Mouse (Mus musculus) hematopoietic stem cell, adult 5-6 weeks (primary cell): Measurements from ENCODE around the gene H2al1f. TPM values are rescaled to one million over a fixed set of nuclear protein-coding genes. Genes with fewer than 3 reads are reported as not detected.
"Not testable (repeated sequence)": the region's sequence is repeated elsewhere in the genome, so short reads cannot be mapped to it uniquely, and the experiment has no call there.

Experiments used
- ATAC-seq, 2 experiments: fragments of 125-278 bp in 1 of 2; replicated peaks in 1 of 2; 2 replicates each; pipeline ENCODE4 v1.8.0; 2016 to 2017; ENCODE audit warnings: inconsistent platforms in 2 of 2, mild to moderate bottlenecking in 2 of 2, moderate number of reproducible peaks in 2 of 2, low read depth in 1 of 2, moderate TSS enrichment in 1 of 2; ENCODE audit not compliant: low FRiP score in 2 of 2, poor library complexity in 2 of 2, severe bottlenecking in 2 of 2, insufficient read depth in 1 of 2, low TSS enrichment in 1 of 2
- total RNA-seq: library from RNA; stranded (forward); fragments of 172-1452, 232-1000 nt; gene quantifications from 2 replicates; pipeline ENCODE4 v1.2.3, GENCODE M21; 2017

H2al1f gene
- total RNA-seq, result not detected in 2 replicates

DNA sequence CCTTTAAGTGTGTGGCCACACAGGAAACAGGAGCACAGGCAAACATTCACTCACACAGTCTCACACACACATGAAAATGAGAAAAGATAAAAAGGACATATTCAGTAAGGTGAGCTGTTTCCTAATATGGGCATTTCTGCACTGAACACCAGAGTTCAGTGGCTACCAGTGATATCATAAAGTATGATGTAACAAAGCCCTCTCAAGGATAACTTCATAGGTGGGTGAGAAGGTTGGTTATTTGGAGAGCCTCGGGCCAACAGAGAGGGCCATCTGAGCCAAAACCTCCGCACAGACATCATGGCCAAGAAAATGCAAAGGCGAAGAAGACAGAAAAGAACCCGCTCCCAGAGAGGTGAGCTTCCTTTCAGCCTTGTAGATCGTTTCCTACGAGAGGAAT, at the start of gene H2al1f:
H2al1f (plus strand) TSS at position 301 of the 400 bp plus-strand sequence.
- ATAC-seq, result not testable (repeated sequence)

DNA sequence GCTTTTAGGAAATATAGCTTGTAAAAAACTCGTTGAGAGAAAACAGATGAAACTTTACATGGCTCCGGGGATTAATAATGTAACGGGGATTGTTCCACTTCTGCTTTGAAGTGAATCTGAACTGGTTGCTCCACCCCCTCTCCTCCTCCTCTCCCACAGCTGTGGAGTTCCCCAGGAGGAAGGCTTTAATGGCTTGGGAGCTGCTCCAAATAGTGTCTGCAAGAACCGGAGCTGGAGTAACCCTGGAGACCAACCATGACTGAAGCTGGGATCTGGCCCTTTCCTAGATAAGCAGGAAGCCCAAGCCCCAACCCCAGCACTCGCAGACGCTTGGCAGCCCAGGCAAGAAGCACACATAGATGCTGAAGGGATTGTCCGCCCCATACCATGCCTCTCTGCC, 47.2 kb upstream of the H2al1f start:
- ATAC-seq, result no peak

DNA sequence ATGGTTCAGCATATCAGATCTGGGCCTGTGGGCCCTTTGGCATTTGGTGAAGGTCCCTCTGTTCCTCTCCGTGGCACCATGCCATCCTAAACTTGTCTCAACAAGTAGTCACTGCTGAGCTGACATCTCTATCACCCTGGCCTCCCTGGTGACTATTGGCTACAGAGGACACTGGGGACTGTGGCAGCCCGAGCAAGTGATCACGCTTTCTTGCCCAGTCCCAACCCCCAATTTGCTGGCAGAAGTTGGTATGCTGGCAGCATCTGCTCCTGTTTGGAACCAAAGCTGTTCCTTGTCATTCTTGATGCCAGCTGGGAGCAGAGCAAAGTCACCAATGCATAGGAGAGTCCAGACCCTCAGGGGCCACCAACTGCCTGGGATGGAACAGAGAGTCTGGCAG, 45.9 kb upstream of the H2al1f start:
- no peak for ATAC-seq

DNA sequence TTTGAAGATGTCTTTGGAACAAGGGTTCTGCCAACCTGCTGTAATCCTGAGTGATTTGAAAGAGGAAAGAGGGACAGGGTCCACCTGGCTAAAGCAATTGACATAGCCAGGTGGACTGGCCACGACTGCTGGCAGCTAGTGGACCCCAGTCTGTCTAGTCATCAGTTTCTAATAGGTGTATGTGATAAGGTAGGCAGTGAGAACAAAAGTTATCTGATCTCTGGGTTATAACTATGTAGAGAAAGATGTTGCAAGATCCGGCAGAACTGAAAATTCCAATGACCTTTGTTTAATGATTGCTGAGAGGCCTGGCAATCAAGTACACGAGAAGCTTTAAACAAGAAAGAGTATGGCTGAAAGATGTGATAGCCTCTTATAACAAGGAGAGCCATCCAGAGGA, 41.8 kb upstream of the H2al1f start:
- no peak for ATAC-seq

DNA sequence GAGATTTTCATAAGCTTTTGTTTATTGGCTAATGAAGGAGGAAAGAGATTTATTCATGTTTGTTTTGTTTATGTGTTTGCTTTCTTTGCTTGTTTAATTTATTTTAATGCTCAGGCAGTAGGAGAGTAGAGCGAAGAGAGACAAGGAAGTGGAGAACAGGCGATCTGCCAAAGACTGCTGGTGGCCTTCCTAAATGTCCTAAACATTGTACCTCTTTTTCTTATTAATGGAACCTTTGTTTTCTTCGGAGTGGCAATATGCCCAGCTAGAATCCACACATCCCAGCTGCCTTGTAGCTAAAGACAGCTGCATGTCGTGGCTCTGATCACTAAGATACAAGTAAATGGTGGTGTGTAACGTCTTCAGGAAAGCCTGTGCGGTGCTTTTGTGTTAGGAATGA, 37.9 kb upstream of the H2al1f start:
- no peak for ATAC-seq

DNA sequence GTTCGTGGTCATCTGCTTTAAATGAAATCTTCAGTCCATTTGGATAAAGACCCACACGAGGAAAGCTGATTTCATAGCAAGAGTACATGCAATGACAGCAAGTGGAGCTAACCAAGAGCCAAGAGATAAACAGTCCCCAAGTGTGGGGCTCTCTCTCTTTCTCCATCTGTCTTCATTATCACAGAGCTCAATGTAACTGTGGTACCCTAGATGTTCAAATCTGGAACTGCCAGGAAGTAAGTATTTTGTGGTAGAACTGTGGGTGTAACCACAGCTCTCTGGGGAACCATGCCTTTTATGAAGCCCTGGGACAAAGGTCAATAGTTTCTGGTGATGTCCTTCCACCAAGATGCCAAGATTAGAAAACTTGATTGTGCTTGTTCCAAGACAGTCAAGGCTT, 34.2 kb upstream of the H2al1f start:
- no peak for ATAC-seq

DNA sequence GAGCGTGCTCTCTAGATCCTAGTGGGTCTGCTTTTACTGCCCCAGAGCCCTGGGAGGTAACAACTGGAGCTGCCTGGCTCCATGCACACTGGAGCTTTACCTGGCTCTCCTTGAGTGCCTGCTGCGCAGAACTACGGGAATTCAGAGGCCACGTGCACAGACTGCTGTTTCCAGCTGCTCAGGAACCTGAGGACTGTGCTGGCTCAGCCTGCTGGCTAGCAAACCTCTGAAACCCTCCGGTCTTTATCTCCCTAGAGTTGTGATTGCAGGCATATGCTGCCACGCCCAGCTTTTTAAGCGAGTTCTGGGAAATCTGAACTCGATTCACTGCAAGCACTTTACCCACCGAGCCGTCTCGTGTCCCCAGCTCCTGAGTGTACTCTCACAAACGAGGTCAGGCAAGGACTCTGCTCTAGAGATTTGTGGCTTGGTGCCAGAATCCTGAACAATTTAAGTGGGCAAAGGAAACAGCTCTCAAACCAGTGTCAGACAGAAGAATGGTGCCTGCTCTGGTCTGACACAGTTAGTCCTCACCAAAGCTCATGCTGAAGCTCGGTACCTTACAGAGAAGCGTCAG, 26.6 kb upstream of the H2al1f start:
- ATAC-seq, result no peak

DNA sequence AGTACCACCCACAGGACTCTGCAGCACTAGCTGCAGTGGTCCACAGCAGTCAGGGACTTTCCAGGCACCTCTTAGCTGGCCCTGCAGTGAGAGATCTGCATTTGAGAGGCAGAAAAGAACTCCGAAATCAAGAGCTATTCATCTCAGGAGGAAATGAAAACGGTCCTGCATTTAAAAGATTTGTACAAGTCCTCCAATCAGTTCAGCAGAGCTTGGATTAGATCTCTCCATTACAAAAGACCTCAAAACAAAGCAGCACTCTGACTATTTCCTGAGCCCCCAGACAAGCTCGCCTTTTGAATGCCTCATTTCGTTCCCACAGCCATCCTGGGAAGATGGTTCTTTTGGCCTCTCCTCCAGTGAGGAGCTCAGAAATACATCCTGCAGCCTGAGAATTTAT, 25.7 kb upstream of the H2al1f start:
- ATAC-seq, result no peak

DNA sequence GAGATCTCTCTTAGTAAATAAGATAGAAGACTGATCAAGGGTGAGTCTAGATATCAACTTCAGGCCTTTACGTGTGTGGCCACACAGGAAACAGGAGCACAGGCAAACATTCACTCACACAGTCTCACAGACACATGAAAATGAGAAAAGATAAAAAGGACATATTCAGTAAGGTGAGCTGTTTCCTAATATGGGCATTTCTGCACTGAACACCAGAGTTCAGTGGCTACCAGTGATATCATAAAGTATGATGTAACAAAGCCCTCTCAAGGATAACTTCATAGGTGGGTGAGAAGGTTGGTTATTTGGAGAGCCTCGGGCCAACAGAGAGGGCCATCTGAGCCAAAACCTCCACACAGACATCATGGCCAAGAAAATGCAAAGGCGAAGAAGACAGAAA, 16.0 kb upstream of the H2al1f start, which contains the start of gene H2al1a:
H2al1a (plus strand) TSS at position 301 of the 400 bp plus-strand sequence.
- not testable (repeated sequence) for ATAC-seq

DNA sequence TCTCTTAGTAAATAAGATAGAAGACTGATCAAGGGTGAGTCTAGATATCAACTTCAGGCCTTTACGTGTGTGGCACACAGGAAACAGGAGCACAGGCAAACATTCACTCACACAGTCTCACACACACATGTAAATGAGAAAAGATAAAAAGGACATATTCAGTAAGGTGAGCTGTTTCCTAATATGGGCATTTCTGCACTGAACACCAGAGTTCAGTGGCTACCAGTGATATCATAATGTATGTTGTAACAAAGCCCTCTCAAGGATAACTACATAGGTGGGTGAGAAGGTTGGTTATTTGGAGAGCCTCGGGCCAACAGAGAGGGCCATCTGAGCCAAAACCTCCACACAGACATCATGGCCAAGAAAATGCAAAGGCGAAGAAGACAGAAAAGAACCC, 12.8 kb upstream of the H2al1f start, which contains the start of gene H2al1b:
H2al1b (plus strand) TSS at position 301 of the 400 bp plus-strand sequence.
- ATAC-seq, result not testable (repeated sequence)

DNA sequence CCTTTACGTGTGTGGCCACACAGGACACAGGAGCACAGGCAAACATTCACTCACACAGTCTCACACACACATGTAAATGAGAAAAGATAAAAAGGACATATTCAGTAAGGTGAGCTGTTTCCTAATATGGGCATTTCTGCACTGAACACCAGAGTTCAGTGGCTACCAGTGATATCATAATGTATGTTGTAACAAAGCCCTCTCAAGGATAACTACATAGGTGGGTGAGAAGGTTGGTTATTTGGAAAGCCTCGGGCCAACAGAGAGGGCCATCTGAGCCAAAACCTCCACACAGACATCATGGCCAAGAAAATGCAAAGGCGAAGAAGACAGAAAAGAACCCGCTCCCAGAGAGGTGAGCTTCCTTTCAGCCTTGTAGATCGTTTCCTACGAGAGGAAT, 9.6 kb upstream of the H2al1f start, which contains the start of gene H2al1c:
H2al1c (plus strand) TSS at position 301 of the 400 bp plus-strand sequence.
- ATAC-seq, result not testable (repeated sequence)

DNA sequence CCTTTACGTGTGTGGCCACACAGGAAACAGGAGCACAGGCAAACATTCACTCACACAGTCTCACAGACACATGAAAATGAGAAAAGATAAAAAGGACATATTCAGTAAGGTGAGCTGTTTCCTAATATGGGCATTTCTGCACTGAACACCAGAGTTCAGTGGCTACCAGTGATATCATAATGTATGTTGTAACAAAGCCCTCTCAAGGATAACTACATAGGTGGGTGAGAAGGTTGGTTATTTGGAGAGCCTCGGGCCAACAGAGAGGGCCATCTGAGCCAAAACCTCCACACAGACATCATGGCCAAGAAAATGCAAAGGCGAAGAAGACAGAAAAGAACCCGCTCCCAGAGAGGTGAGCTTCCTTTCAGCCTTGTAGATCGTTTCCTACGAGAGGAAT, 6.4 kb upstream of the H2al1f start, which contains the start of gene H2al1d:
H2al1d (plus strand) TSS at position 301 of the 400 bp plus-strand sequence.
- not testable (repeated sequence) for ATAC-seq

DNA sequence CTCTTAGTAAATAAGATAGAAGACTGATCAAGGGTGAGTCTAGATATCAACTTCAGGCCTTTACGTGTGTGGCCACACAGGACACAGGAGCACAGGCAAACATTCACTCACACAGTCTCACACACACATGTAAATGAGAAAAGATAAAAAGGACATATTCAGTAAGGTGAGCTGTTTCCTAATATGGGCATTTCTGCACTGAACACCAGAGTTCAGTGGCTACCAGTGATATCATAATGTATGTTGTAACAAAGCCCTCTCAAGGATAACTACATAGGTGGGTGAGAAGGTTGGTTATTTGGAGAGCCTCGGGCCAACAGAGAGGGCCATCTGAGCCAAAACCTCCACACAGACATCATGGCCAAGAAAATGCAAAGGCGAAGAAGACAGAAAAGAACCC, 3.3 kb upstream of the H2al1f start, which contains the start of gene H2al1e:
H2al1e (plus strand) TSS at position 301 of the 400 bp plus-strand sequence.
- ATAC-seq, result not testable (repeated sequence)

DNA sequence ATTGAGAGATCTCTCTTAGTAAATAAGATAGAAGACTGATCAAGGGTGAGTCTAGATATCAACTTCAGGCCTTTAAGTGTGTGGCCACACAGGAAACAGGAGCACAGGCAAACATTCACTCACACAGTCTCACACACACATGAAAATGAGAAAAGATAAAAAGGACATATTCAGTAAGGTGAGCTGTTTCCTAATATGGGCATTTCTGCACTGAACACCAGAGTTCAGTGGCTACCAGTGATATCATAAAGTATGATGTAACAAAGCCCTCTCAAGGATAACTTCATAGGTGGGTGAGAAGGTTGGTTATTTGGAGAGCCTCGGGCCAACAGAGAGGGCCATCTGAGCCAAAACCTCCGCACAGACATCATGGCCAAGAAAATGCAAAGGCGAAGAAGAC, 3.0 kb downstream of the H2al1f start, which contains the start of gene H2al1g:
H2al1g (plus strand) TSS at position 301 of the 400 bp plus-strand sequence.
- ATAC-seq, result not testable (repeated sequence)

DNA sequence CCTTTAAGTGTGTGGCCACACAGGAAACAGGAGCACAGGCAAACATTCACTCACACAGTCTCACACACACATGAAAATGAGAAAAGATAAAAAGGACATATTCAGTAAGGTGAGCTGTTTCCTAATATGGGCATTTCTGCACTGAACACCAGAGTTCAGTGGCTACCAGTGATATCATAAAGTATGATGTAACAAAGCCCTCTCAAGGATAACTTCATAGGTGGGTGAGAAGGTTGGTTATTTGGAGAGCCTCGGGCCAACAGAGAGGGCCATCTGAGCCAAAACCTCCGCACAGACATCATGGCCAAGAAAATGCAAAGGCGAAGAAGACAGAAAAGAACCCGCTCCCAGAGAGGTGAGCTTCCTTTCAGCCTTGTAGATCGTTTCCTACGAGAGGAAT, 6.2 kb downstream of the H2al1f start, which contains the start of gene H2al1h:
H2al1h (plus strand) TSS at position 301 of the 400 bp plus-strand sequence.
- not testable (repeated sequence) for ATAC-seq

DNA sequence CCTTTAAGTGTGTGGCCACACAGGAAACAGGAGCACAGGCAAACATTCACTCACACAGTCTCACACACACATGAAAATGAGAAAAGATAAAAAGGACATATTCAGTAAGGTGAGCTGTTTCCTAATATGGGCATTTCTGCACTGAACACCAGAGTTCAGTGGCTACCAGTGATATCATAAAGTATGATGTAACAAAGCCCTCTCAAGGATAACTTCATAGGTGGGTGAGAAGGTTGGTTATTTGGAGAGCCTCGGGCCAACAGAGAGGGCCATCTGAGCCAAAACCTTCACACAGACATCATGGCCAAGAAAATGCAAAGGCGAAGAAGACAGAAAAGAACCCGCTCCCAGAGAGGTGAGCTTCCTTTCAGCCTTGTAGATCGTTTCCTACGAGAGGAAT, 9.4 kb downstream of the H2al1f start, which contains the start of gene H2al1i:
H2al1i (plus strand) TSS at position 301 of the 400 bp plus-strand sequence.
- ATAC-seq, result not testable (repeated sequence)

DNA sequence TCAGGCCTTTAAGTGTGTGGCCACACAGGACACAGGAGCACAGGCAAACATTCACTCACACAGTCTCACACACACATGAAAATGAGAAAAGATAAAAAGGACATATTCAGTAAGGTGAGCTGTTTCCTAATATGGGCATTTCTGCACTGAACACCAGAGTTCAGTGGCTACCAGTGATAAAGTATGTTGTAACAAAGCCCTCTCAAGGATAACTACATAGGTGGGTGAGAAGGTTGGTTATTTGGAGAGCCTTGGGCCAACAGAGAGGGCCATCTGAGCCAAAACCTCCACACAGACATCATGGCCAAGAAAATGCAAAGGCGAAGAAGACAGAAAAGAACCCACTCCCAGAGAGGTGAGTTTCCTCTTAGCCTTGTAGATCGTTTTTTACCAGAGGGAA, 12.6 kb downstream of the H2al1f start, which contains the start of gene H2al1j:
H2al1j (plus strand) TSS at position 301 of the 400 bp plus-strand sequence.
- not testable (repeated sequence) for ATAC-seq

DNA sequence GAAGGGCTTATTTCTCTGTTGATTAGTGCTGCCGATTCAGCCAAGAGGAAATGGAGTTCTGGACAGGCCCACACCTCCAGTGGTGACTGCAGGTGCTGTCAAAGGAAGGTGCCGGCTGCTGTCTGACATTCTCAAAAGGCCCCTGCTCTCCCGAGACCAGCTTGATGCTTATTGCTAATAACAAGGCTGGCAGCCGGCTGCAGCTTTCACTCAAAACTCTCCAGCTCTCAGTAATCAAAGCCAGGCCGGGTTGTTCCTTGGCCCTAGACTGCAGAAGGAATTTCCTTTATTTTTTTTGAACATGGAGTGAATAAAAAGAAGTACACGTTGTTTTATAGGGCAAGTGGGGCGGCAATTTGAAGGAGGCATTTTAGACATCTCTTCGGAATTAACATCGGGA, 30.8 kb downstream of the H2al1f start:
- ATAC-seq, result no peak

DNA sequence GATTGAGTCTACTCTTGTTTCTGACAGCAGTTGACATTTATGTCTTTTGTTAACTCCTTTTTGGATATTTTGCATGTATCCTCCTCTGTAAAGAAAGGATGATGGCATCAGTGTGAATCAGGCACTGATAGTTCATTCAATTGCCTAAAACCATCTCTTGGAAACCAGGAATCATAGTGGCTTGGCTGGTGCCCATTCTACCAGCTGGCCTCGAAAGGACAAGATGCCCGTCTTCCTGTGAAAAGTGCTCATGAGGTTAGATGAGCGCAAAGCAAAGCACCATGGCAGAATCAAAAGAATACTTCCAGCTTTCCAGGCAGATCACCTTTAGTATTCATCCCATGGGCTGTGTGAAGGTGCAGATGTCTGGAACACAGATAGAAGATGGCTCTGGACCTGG, 31.8 kb downstream of the H2al1f start:
- ATAC-seq, result no peak
